Mouse (Mus musculus) heart, embryonic 16.5 days (tissue): ENCODE measurements around the gene Grik2. TPM values are rescaled to one million over a fixed set of nuclear protein-coding genes. Genes with fewer than 3 reads are reported as not detected.

Experiments used
- ATAC-seq: fragments of 200-750 bp; cut with Nextera tagmentation; replicated peaks from 2 replicates; pipeline ENCODE4 v1.8.0; 2017; ENCODE audit warnings: moderate number of reproducible peaks; ENCODE audit not compliant: insufficient read depth, low FRiP score; ENCODE audit errors: extremely low read depth
- H3K27ac ChIP-seq: fragments of 300-500 bp; sonication (generic); 2 replicates; pipeline ENCODE4 v1.5.1; 2014; ENCODE audit warnings: mild to moderate bottlenecking, low read length, control low read depth, moderate library complexity
- H3K27me3 ChIP-seq: fragments of 300-500 bp; sonication (generic); 2 replicates; pipeline ENCODE4 v1.6.1; 2014; ENCODE audit warnings: low read length, mixed read lengths; ENCODE audit not compliant: control insufficient read depth, insufficient read depth
- H3K36me3 ChIP-seq: fragments of 300-500 bp; sonication (generic); 2 replicates; pipeline ENCODE4 v1.6.1; 2014; ENCODE audit not compliant: control insufficient read depth, insufficient read depth
- H3K4me1 ChIP-seq: fragments of 300-500 bp; sonication (generic); 2 replicates; pipeline ENCODE4 v1.6.1; 2014; ENCODE audit warnings: low read length, mixed read lengths; ENCODE audit not compliant: control insufficient read depth, insufficient read depth
- H3K4me2 ChIP-seq: fragments of 300-500 bp; sonication (generic); 2 replicates; pipeline ENCODE4 v1.6.1; 2014; ENCODE audit warnings: low read depth, mild to moderate bottlenecking, control low read depth, low read length
- H3K4me3 ChIP-seq: fragments of 300-500 bp; sonication (generic); 2 replicates; pipeline ENCODE4 v1.5.1; 2014; ENCODE audit warnings: mild to moderate bottlenecking, control low read depth, low read length
- H3K9ac ChIP-seq: fragments of 300-500 bp; sonication (generic); 2 replicates; pipeline ENCODE4 v1.6.1; 2014; ENCODE audit warnings: low read length, control low read depth
- H3K9me3 ChIP-seq: fragments of 300-500 bp; sonication (generic); replicated peaks from 2 replicates; pipeline ENCODE4 v1.6.1; 2016; ENCODE audit warnings: low read length; ENCODE audit not compliant: control insufficient read depth
- WGBS: fragments of 180-500 bp; shearing (Covaris S2); extraction: QIAGEN DNeasy Blood & Tissue Kit; methylation state at CpG from one replicate; pipeline ENCODE4 v1.1.7; 2014; 5-methylcytosine and 5-hydroxymethylcytosine counted together
- polyA plus RNA-seq: library from polyadenylated mRNA; unstranded; fragments of >200 nt; fragmentation: Nextera tagmentation; extraction: Ambion mirVana; gene quantifications from 2 replicates; pipeline ENCODE4 v1.2.1, GENCODE M21; 2015

Grik2 gene
- polyA plus RNA-seq, 1 experiment from 2014 or later, result 0.92 TPM

DNA sequence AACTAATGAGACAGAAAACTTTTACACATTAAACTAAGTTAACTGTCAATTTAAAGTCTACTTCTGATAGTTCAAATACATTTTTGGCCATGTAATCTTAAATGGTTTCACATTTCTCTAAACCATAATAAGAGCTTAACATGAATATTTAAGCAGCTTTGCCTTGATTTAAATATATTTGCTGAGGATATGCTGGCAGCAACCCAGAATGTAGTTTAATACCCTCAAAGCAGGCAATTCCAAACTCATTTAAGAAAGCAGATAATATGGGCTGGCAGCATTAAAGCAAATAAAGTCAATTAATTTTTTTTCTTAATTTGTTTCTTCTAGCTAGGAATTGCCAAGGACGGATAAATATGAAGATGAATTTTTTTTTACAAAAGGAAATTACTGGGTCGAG, 56.7 kb downstream of the Grik2 start:
- whole genome bisulfite sequencing, result 71% methylated on average over 2 of the region's 2 CpGs
- no peaks in the 10 kb centered on the region for H3K27me3 ChIP-seq
- no peak overlapping the region for H3K27ac ChIP-seq
- no peak overlapping the region for H3K4me2 ChIP-seq
- H3K9ac ChIP-seq, result no peak overlapping the region
- no peak overlapping the region for H3K4me3 ChIP-seq
- H3K4me1 ChIP-seq, result no peaks in the 10 kb centered on the region
- no peak for ATAC-seq
- H3K9me3 ChIP-seq, result no peaks in the 10 kb centered on the region
- H3K36me3 ChIP-seq, result no peaks in the 10 kb centered on the region

DNA sequence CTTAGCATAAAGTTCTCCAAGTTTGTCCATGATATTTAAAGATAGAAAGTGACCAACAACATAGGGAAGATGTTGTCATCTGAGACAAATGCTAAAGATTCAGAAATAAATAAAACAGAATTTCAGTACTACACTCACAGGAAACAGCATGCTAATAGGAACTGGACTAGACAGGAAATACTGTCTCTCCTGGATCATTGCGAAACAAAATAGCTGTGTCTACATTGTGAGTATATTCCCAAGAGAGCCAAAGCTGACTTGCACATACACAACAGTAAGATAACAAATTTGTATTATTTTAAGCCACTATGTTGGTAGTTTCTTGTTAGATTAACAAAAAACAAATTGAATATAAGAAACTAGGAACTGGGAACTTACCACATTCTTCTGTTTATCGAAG, 64.9 kb downstream of the Grik2 start:
- H3K27me3 ChIP-seq, result no peaks in the 10 kb centered on the region
- no peaks in the 10 kb centered on the region for H3K36me3 ChIP-seq
- no peak overlapping the region for H3K4me3 ChIP-seq
- H3K9ac ChIP-seq, result no peak overlapping the region
- WGBS, result 68% methylated on average over 2 of the region's 2 CpGs
- H3K27ac ChIP-seq, result no peak overlapping the region
- H3K4me2 ChIP-seq, result no peak overlapping the region
- no peaks in the 10 kb centered on the region for H3K9me3 ChIP-seq
- H3K4me1 ChIP-seq, result no peaks in the 10 kb centered on the region
- ATAC-seq, result no peak

DNA sequence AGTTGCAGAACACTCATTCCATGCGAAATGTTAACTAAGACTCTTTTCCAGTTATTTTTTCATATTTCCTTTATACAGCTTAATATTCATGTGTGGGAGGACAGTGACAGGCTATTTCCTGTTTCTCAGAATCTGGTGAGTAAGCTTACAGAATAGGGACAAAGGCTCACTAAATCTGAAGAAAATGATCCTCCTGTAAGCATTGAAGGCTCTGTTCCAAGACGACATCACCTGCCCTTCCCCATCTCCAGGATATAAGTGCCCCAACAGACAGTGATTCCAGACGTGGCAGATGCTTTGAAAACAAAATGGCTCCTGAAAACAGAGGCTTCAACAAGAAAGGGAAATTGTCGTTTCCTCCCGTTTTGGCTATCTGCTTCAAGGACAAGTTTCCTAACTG, 71.7 kb downstream of the Grik2 start:
- no peak overlapping the region for H3K27ac ChIP-seq
- no peaks in the 10 kb centered on the region for H3K36me3 ChIP-seq
- 45% methylated on average over 5 of the region's 5 CpGs for WGBS
- H3K4me2 ChIP-seq, result no peak overlapping the region
- no peaks in the 10 kb centered on the region for H3K4me1 ChIP-seq
- H3K9ac ChIP-seq, result no peak overlapping the region
- no peaks in the 10 kb centered on the region for H3K27me3 ChIP-seq
- H3K9me3 ChIP-seq, result no peaks in the 10 kb centered on the region
- ATAC-seq, result no peak
- no peak overlapping the region for H3K4me3 ChIP-seq

DNA sequence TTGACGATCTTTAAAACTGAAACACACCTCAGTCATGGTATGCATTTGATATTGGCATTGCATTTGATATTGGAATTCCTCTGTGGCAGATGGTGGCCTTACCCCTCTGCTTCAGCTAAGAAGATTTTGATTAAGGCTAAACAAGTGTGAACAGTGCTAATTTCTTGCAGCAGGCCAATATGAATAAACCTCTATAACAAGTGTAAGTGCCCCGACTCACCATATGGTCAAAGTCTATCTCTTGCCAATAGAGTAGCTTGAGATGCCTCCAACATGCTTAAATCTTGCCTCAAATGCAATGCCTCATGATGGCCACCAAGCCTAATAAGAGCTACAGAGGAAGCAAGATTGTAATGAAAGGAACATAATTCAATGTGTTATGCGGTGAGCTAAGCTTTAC, 78.8 kb downstream of the Grik2 start:
- H3K4me1 ChIP-seq, result no peaks in the 10 kb centered on the region
- ATAC-seq, result no peak
- H3K9me3 ChIP-seq, result no peaks in the 10 kb centered on the region
- H3K9ac ChIP-seq, result no peak overlapping the region
- no peaks in the 10 kb centered on the region for H3K36me3 ChIP-seq
- H3K27me3 ChIP-seq, result no peaks in the 10 kb centered on the region
- no peak overlapping the region for H3K4me3 ChIP-seq
- no peak overlapping the region for H3K4me2 ChIP-seq
- H3K27ac ChIP-seq, result no peak overlapping the region
- 80% methylated on average over 3 of the region's 3 CpGs for WGBS

DNA sequence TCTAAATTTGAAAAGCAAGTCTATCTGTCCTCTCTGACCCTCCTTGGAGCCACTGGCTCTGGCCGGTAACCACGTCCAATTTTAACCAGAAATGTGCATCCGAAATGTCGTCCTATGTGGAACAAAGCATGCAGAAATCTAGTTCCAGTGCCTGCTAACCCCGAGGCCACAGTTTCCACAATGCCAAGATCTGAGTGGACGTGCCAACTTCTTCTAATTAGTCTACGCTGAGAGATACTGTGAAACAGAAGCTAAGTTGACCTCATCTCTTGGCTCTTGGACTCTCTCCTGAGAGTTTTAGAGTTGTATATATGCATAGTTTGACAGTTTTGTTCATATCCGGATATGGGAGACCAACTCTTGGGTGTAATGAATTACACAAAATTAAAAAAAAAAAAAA, 84.1 kb downstream of the Grik2 start:
- no peaks in the 10 kb centered on the region for H3K9me3 ChIP-seq
- no peak for ATAC-seq
- no peak overlapping the region for H3K27ac ChIP-seq
- H3K9ac ChIP-seq, result no peak overlapping the region
- H3K4me1 ChIP-seq, result no peaks in the 10 kb centered on the region
- 79% methylated on average over 8 of the region's 8 CpGs for WGBS
- no peaks in the 10 kb centered on the region for H3K36me3 ChIP-seq
- no peaks in the 10 kb centered on the region for H3K27me3 ChIP-seq
- H3K4me3 ChIP-seq, result no peak overlapping the region
- H3K4me2 ChIP-seq, result no peak overlapping the region

DNA sequence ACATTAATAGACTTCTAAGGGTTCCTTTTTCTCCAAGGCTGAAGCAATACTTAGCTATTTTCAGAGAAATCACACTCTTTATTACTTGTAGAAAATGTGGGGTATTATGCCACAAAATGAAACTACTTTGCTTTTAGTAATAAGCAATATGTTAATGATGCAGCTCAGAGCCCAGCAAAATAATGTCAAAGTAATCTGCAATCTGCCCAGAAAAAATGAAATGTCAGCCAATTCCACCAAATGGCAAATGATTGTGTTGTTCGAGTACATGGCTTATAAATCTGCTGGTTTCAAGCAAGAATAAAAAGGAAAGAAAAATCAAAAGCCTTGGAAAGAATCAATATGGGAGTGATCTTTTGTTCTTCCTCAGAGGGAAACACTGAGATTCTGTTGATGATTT, 136.2 kb downstream of the Grik2 start:
- no peaks in the 10 kb centered on the region for H3K4me1 ChIP-seq

DNA sequence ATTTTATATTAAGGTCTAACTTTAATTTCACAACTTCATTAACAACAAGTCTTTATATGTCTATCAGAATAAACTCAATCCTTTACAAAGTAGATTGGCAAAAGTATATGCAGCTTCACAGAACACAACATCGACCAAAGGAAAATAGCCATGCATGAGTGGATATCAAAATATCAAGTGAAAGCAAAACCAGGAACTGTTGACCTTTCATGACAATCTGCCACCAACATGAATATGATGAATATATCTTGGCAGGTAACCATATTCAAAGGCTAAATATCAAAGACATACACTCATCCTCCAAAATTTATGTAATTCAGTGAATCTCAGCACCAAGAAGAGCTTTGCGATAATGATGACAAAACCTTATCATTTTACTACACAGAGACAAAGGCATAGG, 141.4 kb downstream of the Grik2 start:
- Histone ChIP-seq H3K27ac (no peak overlapping the region), H3K4me2 (no peak overlapping the region), H3K9ac (no peak overlapping the region), H3K9me3 (no peaks in the 10 kb centered on the region), H3K36me3 (no peaks in the 10 kb centered on the region), H3K4me1 (no peaks in the 10 kb centered on the region), H3K27me3 (no peaks in the 10 kb centered on the region), H3K4me3 (no peak overlapping the region)
- ATAC-seq, result no peak
- 82% methylated on average over 2 of the region's 2 CpGs for WGBS

More for the DNA sequence above, 136.2 kb downstream of the Grik2 start:
- H3K36me3 ChIP-seq, result no peaks in the 10 kb centered on the region
- no peak for ATAC-seq
- no peak overlapping the region for H3K27ac ChIP-seq
- no peak overlapping the region for H3K4me2 ChIP-seq
- 50% methylated on average over 1 of the region's 1 CpGs for WGBS
- no peak overlapping the region for H3K4me3 ChIP-seq
- H3K9me3 ChIP-seq, result no peaks in the 10 kb centered on the region
- no peak overlapping the region for H3K9ac ChIP-seq
- no peaks in the 10 kb centered on the region for H3K27me3 ChIP-seq

DNA sequence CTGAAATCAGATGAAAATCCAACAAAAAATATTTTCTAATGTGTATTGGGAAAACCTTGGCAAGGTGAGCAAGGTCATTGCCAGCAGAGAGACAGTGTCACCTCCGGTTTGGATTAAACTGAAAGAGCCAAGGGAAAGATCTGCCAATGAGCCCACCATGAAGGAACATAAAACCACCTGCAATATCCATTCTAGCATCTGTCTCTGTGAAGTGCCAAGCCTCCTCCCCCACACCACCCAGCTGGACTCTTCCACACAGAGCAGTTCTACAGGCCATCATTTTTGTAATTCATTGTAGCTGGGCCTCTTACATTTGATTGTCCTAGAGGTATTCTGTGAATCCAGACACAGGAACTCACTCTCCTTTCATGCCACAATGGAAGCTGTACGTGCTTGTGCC, 148.7 kb downstream of the Grik2 start:
- WGBS, result 77% methylated on average over 2 of the region's 2 CpGs
- no peak for ATAC-seq
- no peak overlapping the region for H3K4me3 ChIP-seq
- no peak overlapping the region for H3K9ac ChIP-seq
- H3K27me3 ChIP-seq, result no peaks in the 10 kb centered on the region
- no peaks in the 10 kb centered on the region for H3K4me1 ChIP-seq
- no peak overlapping the region for H3K27ac ChIP-seq
- H3K4me2 ChIP-seq, result no peak overlapping the region
- no peaks in the 10 kb centered on the region for H3K9me3 ChIP-seq
- no peaks in the 10 kb centered on the region for H3K36me3 ChIP-seq

DNA sequence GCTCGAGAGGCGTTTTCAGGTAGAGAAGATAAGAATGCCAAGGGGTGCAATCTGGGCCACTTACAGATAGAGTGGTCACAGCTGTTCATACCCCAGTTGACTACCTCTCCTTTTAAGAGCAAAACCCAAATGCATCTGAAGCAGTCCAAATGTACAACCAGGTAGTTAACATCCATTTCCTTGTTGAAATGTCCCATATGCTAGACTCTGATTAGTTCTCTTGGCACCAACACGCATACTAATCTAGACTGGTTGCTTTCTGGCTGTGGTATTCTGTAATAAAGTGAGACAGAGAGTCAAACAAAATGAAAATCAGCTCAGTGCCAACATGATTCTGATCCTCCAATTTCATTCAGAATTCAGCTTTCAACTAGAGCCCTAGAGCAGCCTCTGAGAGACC, 164.6 kb downstream of the Grik2 start:
- no peak overlapping the region for H3K4me2 ChIP-seq
- no peak for ATAC-seq
- 61% methylated on average over 3 of the region's 3 CpGs for WGBS
- no peak overlapping the region for H3K27ac ChIP-seq
- H3K9ac ChIP-seq, result no peak overlapping the region
- no peaks in the 10 kb centered on the region for H3K4me1 ChIP-seq
- H3K27me3 ChIP-seq, result no peaks in the 10 kb centered on the region
- no peaks in the 10 kb centered on the region for H3K9me3 ChIP-seq
- no peak overlapping the region for H3K4me3 ChIP-seq
- no peaks in the 10 kb centered on the region for H3K36me3 ChIP-seq

DNA sequence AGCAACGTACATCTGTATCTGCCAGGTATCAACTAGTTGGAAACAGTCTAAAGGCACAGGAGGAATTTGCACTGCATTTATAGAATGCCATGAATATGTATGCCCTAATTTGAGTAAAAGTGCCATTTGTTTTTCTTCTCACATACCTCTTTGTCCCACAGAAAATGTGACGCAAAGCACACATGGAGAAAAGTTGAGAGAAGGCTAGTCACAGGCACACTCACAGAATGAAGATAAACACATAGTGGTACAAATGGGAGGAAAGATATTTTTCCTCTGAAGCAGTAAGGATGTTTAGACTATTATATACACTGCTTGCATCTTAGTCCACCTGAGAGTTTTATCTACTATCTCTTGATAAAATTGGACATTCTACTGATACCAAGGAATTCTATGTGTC, 190.9 kb downstream of the Grik2 start:
- no peak for ATAC-seq
- no peaks in the 10 kb centered on the region for H3K27me3 ChIP-seq
- no peak overlapping the region for H3K4me2 ChIP-seq
- no peaks in the 10 kb centered on the region for H3K4me1 ChIP-seq
- no peak overlapping the region for H3K9ac ChIP-seq
- H3K27ac ChIP-seq, result no peak overlapping the region
- H3K9me3 ChIP-seq, result no peaks in the 10 kb centered on the region
- no peaks in the 10 kb centered on the region for H3K36me3 ChIP-seq
- no peak overlapping the region for H3K4me3 ChIP-seq
- WGBS, result 57% methylated on average over 2 of the region's 2 CpGs
